Mouse (Mus musculus): ENCODE measurements around the gene Wdr73. TPM values are rescaled to one million over a fixed set of nuclear protein-coding genes. Genes with fewer than 3 reads are reported as not detected.

Gene Wdr73
- polyA plus RNA-seq, 1 experiment = 12.8 TPM

DNA sequence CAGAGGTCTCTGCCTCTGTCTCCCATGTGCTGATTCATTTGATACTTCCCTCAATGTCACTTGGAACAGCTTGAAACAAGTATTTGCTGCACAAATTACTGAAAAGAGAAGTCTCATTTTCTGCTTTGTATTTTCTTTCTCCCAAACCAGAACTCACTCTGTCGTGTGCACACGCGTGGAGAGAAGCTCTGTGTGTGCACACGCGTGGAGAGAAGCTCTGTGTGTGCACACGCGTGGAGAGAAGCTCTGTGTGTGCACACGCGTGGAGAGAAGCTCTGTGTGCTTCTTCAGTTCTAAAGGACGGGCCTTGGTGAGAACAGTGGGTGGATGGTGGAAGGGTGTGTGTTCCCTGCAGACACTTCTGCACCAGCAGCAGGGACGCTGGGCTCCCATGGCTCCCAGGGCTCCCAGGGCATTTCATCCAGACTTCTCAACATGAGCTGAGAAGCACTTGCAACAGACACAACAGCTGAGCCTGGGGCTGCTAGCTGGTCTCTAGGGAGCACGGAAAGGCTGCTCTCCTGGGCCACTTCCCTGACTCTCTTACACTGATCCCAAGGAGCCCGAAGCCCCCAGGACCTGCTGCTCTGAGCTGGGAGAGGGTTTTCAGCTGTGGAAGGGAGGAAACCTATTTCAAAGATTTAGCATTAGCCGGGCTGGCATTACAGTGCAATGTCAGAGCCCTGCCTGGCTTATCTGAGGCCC lies 6.1 kb downstream of the Wdr73 start:
- Histone ChIP-seq H3K27me3 (ENCODE audit: control insufficient read depth, insufficient read depth, low read length) (no peaks in the 10 kb centered on the region), H3K36me3 (ENCODE audit: control insufficient read depth, insufficient read depth, low read length) (peaks cover 34% of the 10 kb centered on the region), H3K4me3 (ENCODE audit: extremely low read depth, insufficient read depth, insufficient read length) (no peak overlapping the region), H3K27ac (ENCODE audit: insufficient read depth, low read length) (no peak overlapping the region), H3K4me1 (ENCODE audit: control insufficient read depth, insufficient read depth, insufficient read length) (peaks cover 1% of the 10 kb centered on the region; the same call in 1 of the 2 replicates)
- no peak for TF ChIP-seq CTCF (IDR thresholded peaks at IDR 0.05; ENCODE audit: extremely low read depth, insufficient read depth, insufficient read length, insufficient replicate concordance)
- TF ChIP-seq POLR2A (IDR thresholded peaks at IDR 0.05; ENCODE audit: low read depth, low read length) = no peak
- no peak for DNase-seq (ENCODE audit: low read depth in 1 of 2, low spot score in 2 of 2)
- 95% methylated on average over 14 of the region's 14 CpGs for WGBS

DNA sequence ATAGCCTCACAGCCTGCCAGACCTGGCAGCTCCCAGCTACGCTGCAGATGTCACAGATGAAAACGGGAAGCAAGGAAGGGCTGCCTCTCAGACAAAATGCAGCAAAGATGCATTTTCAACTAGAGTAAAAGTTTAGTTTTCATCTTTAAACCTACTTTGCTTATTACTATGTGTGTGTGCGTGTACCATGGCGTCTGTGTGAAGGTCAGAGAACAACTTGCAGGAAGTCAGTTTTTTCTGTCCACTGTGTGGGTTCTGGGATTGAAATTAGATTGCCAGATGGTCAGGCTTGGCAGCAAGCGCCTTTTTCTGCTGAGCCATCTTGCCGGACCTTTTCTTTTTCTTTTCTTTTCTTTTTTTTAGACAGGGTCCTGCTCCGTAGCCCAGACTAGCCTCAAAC lies 6.9 kb downstream of the Wdr73 start:
- H3K36me3 ChIP-seq (ENCODE audit: control insufficient read depth, insufficient read depth, low read length) = peaks cover 34% of the 10 kb centered on the region
- no peak for DNase-seq (ENCODE audit: low read depth in 1 of 2, low spot score in 2 of 2)
- TF ChIP-seq POLR2A (IDR thresholded peaks at IDR 0.05; ENCODE audit: low read depth, low read length) (no peak), CTCF (IDR thresholded peaks at IDR 0.05; ENCODE audit: extremely low read depth, insufficient read depth, insufficient read length, insufficient replicate concordance) (no peak)
- H3K27ac ChIP-seq (ENCODE audit: insufficient read depth, low read length) = peak overlapping the region; percentile 44; the same call in 1 of the 2 replicates
- WGBS = 90% methylated on average over 7 of the region's 7 CpGs
- no peak overlapping the region for H3K4me3 ChIP-seq (ENCODE audit: extremely low read depth, insufficient read depth, insufficient read length)
- no peaks in the 10 kb centered on the region for H3K27me3 ChIP-seq (ENCODE audit: control insufficient read depth, insufficient read depth, low read length)
- H3K4me1 ChIP-seq (ENCODE audit: control insufficient read depth, insufficient read depth, insufficient read length) = peaks cover 8% of the 10 kb centered on the region; the same call in 1 of the 2 replicates

DNA sequence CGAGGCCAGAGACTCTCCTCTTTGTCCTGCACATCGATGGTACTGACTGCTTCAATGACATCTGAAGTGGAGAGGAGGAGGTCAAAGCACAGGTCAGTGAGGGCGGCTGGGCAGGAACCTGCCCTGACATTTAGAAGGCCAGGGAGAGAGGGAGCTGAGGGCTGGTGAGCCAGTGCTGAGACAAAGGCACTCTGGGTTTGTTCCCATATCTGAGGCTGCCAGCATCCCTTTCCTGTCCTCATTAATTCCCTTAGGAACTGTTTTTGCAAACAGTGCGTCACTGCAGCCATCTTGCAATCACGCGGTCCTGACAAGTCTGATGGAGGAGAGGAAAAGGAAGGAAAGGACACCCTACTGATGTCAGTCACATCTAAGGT lies 7.3 kb downstream of the Wdr73 start:
- Histone ChIP-seq H3K4me3 (ENCODE audit: extremely low read depth, insufficient read depth, insufficient read length) (no peak overlapping the region), H3K36me3 (ENCODE audit: control insufficient read depth, insufficient read depth, low read length) (peaks cover 34% of the 10 kb centered on the region), H3K27ac (ENCODE audit: insufficient read depth, low read length) (peak overlapping the region; percentile 49), H3K4me1 (ENCODE audit: control insufficient read depth, insufficient read depth, insufficient read length) (peaks cover 10% of the 10 kb centered on the region; the same call in 1 of the 2 replicates), H3K27me3 (ENCODE audit: control insufficient read depth, insufficient read depth, low read length) (no peaks in the 10 kb centered on the region)
- no peak for TF ChIP-seq CTCF (IDR thresholded peaks at IDR 0.05; ENCODE audit: extremely low read depth, insufficient read depth, insufficient read length, insufficient replicate concordance)
- TF ChIP-seq POLR2A (IDR thresholded peaks at IDR 0.05; ENCODE audit: low read depth, low read length) = no peak
- no peak for DNase-seq (ENCODE audit: low read depth in 1 of 2, low spot score in 2 of 2)
- 91% methylated on average over 6 of the region's 6 CpGs for WGBS

DNA sequence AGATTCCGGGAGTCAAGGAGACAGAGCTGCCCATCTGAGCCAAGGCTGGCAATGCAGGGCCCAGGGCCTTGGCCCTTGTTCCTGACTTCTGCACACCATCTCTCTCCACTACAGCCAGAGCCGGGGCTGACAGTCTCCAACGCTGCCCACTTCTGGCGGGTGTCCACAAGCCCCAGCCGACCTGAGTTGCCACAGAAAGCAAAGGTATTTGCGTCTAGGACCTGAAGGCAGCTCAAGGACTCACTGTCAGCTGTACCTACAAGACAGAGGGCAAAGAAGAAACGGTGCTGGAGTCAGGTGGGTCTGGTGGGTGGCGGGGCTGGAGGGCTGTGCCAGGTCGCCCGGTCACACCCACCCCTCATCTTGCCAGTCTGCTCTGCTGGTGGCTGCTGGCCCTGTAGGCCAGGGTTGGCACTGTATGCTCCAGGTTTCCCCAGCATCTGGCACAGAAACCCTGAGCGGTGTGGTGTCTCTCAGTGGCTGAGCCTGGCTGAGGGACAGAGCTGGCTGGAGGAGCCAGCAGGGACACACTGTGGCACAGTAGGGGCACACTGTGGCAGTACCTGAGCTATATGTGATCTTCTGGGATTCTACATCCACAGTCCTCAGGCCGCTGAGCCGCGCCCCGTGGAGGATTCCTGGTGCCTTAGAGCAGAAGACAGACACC lies 7.8 kb downstream of the Wdr73 start:
- TF ChIP-seq POLR2A (IDR thresholded peaks at IDR 0.05; ENCODE audit: low read depth, low read length) (no peak), CTCF (IDR thresholded peaks at IDR 0.05; ENCODE audit: extremely low read depth, insufficient read depth, insufficient read length, insufficient replicate concordance) (no peak)
- Histone ChIP-seq H3K4me1 (ENCODE audit: control insufficient read depth, insufficient read depth, insufficient read length) (peaks cover 10% of the 10 kb centered on the region; the same call in 1 of the 2 replicates), H3K27ac (ENCODE audit: insufficient read depth, low read length) (peak overlapping the region; percentile 49), H3K36me3 (ENCODE audit: control insufficient read depth, insufficient read depth, low read length) (peaks cover 34% of the 10 kb centered on the region), H3K4me3 (ENCODE audit: extremely low read depth, insufficient read depth, insufficient read length) (no peak overlapping the region), H3K27me3 (ENCODE audit: control insufficient read depth, insufficient read depth, low read length) (no peaks in the 10 kb centered on the region)
- no peak for DNase-seq (ENCODE audit: low read depth in 1 of 2, low spot score in 2 of 2)
- WGBS = 93% methylated on average over 15 of the region's 15 CpGs

DNA sequence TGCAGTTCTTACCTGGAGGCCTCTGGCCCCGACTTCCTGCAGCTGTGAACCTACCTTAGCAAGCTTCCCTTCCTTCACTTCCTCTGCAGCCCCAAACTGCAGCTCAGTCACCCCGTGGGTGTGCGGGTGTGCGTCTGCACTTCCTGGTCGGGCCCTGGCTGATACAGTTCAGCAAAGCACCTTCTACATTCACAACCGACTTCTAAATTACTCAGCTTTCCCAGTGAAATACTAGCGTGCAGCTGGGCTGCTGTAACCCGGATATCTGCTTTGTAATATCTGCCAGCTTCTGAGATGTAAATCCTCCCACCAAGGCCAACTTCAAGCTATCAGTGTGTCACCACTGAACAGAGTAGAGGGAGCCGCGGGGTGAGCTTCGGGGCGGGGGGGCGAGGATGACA lies 11.2 kb downstream of the Wdr73 start:
- 13% methylated on average over 13 of the region's 13 CpGs for WGBS
- peaks cover 25% of the 10 kb centered on the region for H3K36me3 ChIP-seq (ENCODE audit: control insufficient read depth, insufficient read depth, low read length)
- peak; percentile 53 for TF ChIP-seq POLR2A (IDR thresholded peaks at IDR 0.05; ENCODE audit: low read depth, low read length)
- no peak for TF ChIP-seq CTCF (IDR thresholded peaks at IDR 0.05; ENCODE audit: extremely low read depth, insufficient read depth, insufficient read length, insufficient replicate concordance)
- peak overlapping the region; percentile 83 for H3K27ac ChIP-seq (ENCODE audit: insufficient read depth, low read length)
- peak; percentile 55 to 77 for DNase-seq (ENCODE audit: low read depth in 1 of 2, low spot score in 2 of 2)
- H3K4me1 ChIP-seq (ENCODE audit: control insufficient read depth, insufficient read depth, insufficient read length) = peaks cover 10% of the 10 kb centered on the region; the same call in 1 of the 2 replicates
- H3K4me3 ChIP-seq (ENCODE audit: extremely low read depth, insufficient read depth, insufficient read length) = no peak overlapping the region
- H3K27me3 ChIP-seq (ENCODE audit: control insufficient read depth, insufficient read depth, low read length) = no peaks in the 10 kb centered on the region

DNA sequence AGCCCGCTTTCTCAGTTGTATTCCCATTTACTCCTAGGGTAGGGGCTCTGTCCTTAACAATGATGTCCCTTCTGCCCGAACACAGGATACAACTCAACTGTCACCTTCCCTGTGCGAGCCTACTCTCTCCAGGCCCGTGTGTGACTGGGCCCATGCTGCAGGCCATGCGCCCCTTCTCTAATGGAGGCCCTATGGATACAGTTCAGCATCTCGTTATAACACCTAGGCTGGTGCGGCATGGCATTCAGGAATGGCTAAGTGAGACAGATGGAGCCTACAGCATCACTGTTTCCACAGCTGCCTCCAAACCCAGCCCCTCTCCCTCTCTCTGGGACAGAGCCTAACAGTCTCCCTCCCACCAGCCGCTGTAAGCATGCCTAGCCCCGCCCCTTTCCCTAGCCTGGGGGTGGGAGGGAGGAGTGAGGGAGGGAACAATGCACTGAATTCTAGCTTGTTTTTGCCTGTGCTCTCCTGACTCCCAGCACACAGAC lies 12.0 kb downstream of the Wdr73 start:
- TF ChIP-seq POLR2A (IDR thresholded peaks at IDR 0.05; ENCODE audit: low read depth, low read length) (no peak), CTCF (IDR thresholded peaks at IDR 0.05; ENCODE audit: extremely low read depth, insufficient read depth, insufficient read length, insufficient replicate concordance) (no peak)
- H3K36me3 ChIP-seq (ENCODE audit: control insufficient read depth, insufficient read depth, low read length) = peaks cover 25% of the 10 kb centered on the region
- H3K27me3 ChIP-seq (ENCODE audit: control insufficient read depth, insufficient read depth, low read length) = no peaks in the 10 kb centered on the region
- 65% methylated on average over 9 of the region's 9 CpGs for WGBS
- no peak overlapping the region for H3K4me3 ChIP-seq (ENCODE audit: extremely low read depth, insufficient read depth, insufficient read length)
- peak overlapping the region; percentile 83 for H3K27ac ChIP-seq (ENCODE audit: insufficient read depth, low read length)
- no peak for DNase-seq (ENCODE audit: low read depth in 1 of 2, low spot score in 2 of 2)
- H3K4me1 ChIP-seq (ENCODE audit: control insufficient read depth, insufficient read depth, insufficient read length) = peaks cover 10% of the 10 kb centered on the region; the same call in 1 of the 2 replicates
